Mouse (Mus musculus): ENCODE data around the gene Vmn2r117.
"Not testable (repeated sequence)": the region's sequence is repeated elsewhere in the genome, so short reads cannot be mapped to it uniquely, and the experiment has no call there.

The Vmn2r117 gene

GRCm38 (mm10) chr17:23479599-23479998, at the start of gene Vmn2r117:
TSS of gene Vmn2r117 (minus strand) at chr17:23479699.
- DNase-seq = not testable (repeated sequence)

GRCm38 (mm10) chr17:23522941-23523732, 43.6 kb upstream of the Vmn2r117 start:
- DNase-seq = not testable (repeated sequence)

- no peak for DNase-seq
These were observed 39.4 kb upstream of the Vmn2r117 start for GRCm38 (mm10) chr17:23518701-23519423.

GRCm38 (mm10) chr17:23433150-23433679, 46.3 kb downstream of the Vmn2r117 start:
- DNase-seq = no peak
